Mouse (Mus musculus) lung, adult 2 months (tissue): ENCODE data around the gene Rgs4.

Experiments
- CTCF ChIP-seq: fragments of 200-500 bp; IDR thresholded peaks from 2 replicates; pipeline ENCODE4 v1.5.1; 2011; ENCODE audit warnings: mild to moderate bottlenecking, low read length, control low read depth; ENCODE audit not compliant: insufficient read depth
- POLR2A ChIP-seq: fragments of 200-500 bp; IDR thresholded peaks from 2 replicates; pipeline ENCODE4 v1.6.1; 2011; ENCODE audit warnings: low read depth, mild to moderate bottlenecking, control low read depth, low read length, borderline replicate concordance; ENCODE audit errors: extremely low read depth

- TF ChIP-seq CTCF (no peak), POLR2A (no peak)
These were observed 11.3 kb downstream of the Rgs4 start for GRCm38 (mm10) chr1:169736139-169736538.
